Mouse (Mus musculus): Measurements from ENCODE around the gene Ppp1r27. TPM values are rescaled to one million over a fixed set of nuclear protein-coding genes. Genes with fewer than 3 reads are reported as not detected.
"Not testable (repeated sequence)": the region's sequence is repeated elsewhere in the genome, so short reads cannot be mapped to it uniquely, and the experiment has no call there.

Gene Ppp1r27
- not detected for polyA plus RNA-seq (2017; shearing (Covaris generic))

DNA sequence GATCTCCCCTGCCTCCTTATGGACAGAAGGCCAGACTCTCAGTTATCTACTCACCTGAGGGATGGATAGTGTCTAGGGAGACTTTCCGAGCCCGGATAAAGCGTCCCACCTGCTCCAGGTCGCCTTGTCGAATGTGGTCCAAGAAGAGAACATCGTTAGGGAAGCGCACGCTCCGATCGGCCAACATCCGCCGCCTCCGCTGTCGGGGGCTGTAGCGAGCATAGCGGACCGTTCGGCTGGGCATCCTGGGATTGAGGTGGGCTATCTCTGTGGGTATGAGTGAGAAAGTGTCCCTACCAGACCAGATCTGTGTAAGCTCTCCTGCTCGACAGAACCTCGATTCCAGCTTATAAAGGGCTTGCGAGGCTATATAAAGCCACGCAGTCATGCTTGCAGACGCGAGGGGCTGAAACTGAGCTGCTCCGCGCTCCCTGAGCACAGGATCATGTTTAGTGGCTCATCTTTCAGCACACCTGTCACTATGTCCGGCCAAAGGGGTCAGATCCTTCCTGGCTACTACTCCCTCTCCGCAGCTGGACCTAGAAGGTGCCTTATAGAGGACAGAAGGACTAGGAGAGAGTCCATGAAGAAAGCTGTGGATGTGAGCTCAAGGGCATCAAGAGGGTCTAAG lies at the start of gene Ppp1r27:
Ppp1r27 (minus strand) TSS at position 323 of the 631 bp plus-strand sequence.
- ATAC-seq: no peak

- ATAC-seq: peak; percentile 44
Measured at GRCm38 (mm10) chr11:120600716-120601115, 49.8 kb upstream of the Ppp1r27 start.

DNA sequence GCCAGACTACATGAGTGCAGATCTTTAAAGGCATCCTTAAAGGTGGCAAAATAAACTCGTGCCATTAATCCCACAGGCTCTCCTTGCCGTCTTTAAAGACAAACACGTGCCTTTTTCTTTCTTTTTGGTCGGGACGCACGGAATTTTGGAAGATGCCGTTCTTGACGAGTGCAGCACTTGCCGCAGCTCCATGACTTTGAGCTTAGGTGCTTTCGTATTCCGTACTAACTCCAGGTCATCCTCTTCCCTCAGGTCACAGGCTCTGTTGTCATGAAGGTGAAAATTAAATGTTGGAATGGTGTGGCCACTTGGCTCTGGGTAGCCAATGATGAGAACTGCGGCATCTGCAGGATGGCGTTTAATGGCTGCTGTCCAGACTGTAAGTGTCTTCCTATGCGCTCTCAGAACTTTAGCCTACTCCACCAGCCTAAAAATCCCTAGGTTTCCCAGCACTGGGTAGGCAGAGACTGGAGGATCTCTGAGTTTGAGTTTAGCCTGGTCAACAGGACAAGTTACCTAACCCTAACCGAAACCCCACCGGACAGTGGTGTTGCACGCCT lies 48.1 kb upstream of the Ppp1r27 start:
- no peak for ATAC-seq

DNA sequence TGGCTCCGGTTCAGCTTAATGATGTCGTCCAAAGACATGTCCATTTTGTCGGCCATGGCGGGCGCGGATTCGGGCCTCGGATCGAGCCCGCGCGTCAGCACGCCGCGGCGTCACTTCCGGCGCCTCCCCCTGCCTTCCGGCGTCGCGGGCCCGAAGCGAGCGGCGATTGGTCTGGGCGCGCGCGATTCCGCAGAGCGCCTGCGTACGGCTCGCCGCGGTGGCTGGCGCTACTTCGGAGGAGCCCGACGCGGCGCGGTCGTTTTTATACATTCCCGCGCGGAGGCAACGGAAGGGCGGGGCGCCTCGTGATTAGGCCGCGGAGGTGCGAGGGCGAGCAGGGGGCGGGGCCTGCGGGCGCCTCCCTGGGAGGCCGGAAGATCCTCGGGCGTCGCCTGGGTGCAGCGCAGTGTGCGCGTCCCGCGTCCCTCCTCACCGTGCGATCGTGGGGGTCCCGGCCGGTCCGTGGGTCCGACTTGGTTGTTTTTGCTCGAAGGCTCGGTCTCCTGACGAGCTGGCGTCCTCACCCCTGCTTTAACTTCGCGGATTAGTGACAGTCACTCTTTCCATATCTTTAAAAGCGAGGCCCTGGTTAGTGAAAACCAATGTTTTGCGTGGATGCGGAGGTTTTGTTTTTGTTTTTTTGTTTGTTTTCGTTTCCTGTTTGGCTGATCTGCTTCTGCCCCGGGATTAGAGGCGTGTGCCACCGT lies 47.5 kb upstream of the Ppp1r27 start, which contains the start of the genes Alyref and Anapc11:
Alyref (minus strand) TSS at position 83 of the 707 bp plus-strand sequence.
Anapc11 (plus strand) TSS at position 139 of the 707 bp plus-strand sequence.
- ATAC-seq: peak; percentile 88

- ATAC-seq: no peak
Measured at GRCm38 (mm10) chr11:120597240-120598235, 46.6 kb upstream of the Ppp1r27 start.

DNA sequence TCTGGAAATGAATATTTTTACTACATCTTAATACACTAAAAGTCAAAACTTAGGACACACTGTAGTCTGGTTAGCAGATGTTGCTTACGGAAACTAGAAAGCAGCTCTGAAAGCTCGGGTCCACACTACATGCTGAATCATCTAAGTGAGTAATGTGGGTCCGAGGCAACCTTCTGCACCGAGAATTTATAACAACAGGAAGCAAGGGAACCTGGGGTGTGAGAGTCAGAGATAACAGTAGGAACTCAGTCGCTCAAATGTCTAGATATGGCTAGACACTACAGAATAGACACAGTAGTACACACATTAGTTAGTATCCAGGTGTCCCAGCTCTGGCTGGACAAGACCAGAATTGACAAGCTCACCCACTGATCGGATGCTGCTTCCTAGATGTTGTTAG lies 37.6 kb upstream of the Ppp1r27 start:
- no peak for ATAC-seq

DNA sequence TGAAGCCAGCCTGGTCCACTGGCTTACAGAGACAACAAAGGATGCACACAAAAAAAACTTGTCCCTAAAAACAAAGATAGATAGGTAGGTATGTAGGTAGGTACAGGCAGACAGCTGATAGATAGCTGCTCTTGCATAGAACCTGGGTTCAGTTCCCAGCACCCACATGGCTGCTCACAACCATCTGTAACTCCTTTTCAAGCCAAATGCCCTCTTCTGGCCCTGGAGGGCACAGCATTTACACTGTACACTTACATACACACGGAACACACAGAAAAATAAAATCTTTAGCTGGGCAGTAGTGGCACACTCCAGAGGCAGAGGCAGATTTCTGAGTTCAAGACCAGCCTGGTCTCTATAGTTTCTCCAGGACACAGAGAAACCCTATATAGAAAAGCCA lies 33.0 kb upstream of the Ppp1r27 start:
- no peak for ATAC-seq

DNA sequence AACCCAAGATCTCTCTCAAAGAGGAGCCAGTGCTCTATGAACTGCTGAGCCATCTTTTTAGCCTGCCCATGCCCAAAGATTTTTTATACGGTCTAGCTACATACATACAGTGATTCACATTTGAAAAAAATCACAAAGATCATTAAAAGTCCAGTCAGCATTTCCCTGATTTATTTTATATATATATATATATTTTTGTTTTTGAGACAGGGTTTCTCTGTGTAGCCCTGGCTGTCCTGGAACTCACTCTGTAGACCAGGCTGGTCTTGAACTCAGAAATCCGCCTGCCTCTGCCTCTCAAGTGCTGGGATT lies 32.0 kb upstream of the Ppp1r27 start:
- not testable (repeated sequence) for ATAC-seq

DNA sequence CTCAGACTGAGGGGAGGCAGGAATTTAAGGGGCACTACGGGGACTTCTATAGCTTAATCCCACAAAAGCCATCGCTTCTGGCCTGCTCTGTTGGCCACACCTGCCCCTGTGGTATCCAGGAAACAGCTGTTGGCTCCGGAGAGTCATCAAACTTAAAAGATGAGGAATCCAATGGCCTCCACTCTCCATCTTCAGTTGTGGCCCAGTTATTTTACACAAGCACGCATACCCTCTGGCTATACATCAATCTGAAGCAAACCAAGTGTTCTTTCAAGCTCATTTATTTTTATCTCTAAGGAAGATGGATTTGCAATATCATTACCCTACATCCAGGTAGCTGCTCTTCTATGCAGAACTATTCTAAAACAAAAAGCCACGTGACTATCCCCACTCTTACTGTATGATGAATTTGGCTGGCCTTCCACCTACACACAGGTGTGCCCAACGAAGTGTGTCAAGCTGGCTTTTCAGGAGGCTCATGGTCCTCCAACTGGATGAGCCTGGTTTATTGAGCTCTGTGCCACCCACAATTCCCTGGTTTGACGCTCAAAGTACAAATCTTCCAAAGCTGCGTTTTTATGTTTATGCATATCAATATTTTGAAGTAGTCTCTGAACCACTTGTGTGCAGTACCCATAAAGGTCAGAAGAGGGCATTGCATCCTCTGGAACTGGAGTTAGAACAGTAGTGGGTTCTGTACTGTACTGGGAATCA lies 31.5 kb upstream of the Ppp1r27 start:
- peak; percentile 42 for ATAC-seq

- peak; percentile 62 for ATAC-seq
Measured at GRCm38 (mm10) chr11:120581490-120582267, 30.7 kb upstream of the Ppp1r27 start, which contains the start of gene Arhgdia. TSS of gene Arhgdia (minus strand) at chr11:120581624.

- peak; percentile 24 for ATAC-seq
Measured at GRCm38 (mm10) chr11:120580871-120581331, 30.0 kb upstream of the Ppp1r27 start.

- no peak for ATAC-seq
Measured at GRCm38 (mm10) chr11:120580190-120580589, 29.3 kb upstream of the Ppp1r27 start.

DNA sequence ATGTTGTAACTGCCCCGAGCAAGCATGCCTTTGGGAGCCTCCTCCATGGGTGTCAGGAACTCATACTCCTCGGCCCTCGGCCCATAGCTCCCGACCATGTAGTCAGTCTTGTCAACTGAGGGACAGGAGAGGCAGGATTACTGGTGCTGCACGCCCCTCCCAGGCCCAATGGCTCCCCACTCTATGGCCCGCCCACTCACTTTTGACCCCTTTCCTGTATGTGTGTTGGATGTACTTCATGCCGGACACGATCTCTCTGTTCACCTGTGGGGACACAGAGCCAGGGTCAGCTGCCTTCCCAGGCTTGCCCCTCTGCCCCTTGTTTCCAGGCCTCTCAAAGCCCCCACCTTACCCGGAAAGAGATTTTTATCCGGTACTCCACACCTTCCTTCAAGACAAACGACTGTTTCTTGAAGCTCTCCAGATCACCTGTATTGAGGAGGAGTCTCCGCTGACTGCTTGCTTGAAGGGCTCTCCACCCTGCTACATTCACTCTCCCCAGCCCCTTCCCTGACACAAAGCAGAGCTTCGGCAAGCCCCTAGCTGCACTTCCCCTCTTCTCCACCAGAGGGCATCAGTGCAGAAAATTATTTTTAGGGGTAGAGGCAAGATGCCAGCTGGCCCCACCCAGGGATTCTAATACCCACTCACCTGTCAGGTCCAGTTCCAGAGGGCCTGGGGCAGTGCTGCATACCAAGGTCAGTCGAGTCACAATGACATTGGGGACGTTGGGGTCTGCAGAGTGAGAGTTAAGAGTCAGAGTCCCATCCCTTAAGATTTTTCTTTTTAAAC lies 28.6 kb upstream of the Ppp1r27 start:
- ATAC-seq: no peak

DNA sequence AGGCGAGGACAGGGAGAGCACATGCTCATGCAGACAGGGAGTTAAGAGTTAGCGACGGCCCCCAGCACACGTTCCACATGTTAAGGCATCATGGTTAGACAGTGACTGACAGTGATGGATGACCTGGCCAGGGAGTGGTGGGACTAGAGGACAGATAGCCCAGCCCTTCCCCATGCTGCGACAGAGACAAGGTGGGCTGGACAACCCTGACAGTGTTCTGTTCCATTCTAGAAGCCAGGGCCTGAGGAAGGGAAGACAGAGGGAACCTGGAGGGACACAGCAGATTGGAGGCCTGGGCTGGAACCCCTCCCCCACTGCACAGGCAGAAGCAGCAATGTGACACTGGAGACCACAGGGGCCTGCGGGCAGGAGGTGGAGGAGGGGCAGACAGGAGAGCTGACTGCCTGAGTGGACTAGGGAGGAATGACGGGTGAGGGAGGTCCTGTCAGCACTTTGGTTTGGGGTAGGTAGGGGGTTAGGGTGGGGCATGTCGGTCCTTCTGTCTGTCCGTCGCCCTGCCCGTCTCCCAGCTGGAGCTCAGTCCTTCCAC lies 27.8 kb upstream of the Ppp1r27 start:
- ATAC-seq: no peak

DNA sequence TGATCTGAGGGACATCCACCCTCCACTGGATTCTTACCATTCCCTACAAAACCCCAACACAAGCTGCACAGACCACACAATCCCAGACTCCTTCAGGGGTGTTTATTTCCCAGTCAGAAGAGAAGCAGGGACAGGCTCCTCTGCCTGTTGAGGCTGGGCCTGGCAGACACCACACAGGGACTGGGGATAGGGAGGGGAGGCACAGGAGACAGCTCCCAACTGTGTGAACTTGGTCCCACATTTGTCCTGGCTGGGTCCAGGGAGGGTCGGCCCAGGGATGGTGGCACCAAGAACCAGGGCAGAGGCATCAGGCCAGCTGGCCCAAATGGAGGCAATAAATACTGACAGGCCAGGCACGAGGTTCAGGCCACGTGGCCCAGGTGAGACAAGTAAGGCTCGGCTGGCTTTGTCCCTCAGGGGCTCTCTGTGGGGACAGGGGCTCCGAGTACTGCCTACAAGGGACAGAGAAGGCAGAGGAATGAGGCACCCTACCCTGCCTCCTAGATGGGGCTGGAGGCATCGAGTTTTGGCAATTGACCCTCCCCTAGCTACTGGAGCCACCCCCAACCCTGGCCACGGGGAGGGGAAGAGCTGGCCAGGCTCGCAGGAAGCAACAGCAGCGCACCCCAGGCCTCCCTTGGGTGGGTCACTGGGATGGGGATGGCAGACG lies 27.2 kb upstream of the Ppp1r27 start:
- ATAC-seq: no peak

DNA sequence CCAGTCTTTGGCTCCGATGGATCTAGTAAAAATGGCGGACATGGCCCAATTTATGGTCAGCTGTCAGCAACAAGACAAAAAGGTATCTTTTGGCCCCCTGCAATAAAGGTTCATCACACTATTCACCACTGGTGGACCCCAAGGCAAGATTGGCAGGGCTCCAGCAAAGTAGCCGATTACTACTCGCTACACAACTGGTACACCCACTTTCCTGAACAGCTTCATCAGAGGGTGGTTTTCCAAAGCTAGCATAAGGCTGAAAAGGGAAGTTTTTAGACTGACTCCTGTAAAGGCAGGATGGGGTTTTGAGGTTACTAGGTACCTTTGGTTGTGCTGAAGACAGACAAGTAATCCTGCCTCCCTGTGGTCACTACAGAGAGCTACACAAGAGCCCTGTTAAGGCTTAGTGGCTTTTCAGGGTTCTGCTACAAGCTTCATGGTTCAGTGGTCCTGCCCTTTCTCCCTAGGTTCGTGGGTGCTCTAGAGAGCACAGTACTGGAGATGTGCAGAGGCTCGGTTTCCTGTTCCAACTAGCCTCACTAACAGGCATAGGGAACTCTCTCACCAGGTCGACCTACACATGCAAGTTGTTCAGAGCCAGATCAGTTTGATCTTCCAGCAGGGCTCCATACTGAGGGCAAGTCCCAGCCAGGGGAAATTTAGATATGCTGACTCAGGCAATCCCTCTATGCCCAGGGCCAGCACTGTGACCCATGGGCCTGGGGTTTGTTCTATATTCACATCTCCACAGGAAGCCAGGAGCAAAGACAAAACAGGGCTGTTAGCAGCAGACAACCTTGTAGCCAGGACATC lies 26.5 kb upstream of the Ppp1r27 start:
- ATAC-seq: no peak

DNA sequence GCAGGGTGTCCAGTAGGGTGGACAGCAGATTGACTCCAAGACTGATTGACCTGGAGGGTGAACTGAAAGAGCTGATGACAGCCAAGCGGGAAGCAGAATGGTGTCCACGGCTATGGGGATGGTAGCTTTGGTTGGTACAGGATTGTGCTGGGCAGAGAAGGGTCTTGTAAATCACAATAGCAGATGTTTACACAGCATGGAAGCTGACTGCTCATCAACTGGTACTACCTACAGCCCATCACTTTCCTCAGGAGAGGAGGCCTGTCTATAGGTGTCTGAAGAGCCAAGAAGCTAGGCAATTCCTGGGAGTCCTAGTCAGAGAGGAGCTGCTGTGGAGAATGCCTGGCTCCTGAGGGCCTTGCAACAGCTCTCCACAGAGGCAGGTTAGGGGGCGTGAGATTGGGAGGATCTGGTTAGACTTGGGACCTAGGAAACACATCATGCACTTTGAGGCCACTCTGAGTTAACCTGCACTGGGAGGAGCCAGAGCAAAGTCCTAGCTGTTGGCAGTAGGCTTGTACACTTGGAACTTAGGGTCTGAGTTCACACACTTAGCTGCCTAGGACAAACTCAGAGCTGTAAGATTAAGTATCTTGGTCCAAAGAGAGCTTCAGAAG lies 25.5 kb upstream of the Ppp1r27 start:
- no peak for ATAC-seq

DNA sequence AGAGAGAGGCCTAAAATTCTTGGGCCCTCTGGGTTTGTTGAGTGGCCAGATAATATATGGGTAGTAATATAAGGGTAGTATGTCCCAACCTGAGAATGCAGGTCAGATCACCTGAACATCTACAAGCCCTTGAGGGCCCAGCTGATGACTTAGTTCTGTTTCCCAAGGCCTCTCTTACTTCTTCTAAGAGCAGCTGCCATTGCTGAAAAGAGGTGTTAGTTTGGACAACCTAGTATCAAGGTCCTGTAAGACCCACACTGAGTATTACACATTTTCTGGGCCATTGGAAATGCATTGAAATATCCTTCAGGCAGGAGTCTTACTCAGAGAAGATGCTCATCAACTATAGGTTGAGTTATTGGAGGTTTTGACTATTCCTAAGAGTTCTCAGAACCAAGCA lies 25.0 kb upstream of the Ppp1r27 start:
- ATAC-seq: no peak

All from CD4-positive, CD25-positive, alpha-beta regulatory T cell, adult 4 months (primary cell).